Comparison of ENCODE assay signal across 10 mouse cellular contexts in genomic region chr5:123499717-123500116, GRCm38 (mm10). TPM values are rescaled to one million over a fixed set of nuclear protein-coding genes. Genes with fewer than 3 reads are reported as not detected.
DNase-seq lines count a peak whose midpoint lies in the region; ATAC-seq and TF ChIP-seq lines count a peak whose summit lies in the region.
"Had no signal": no experiment of that assay in that cellular context is flagged by ENCODE, and none has a peak within 500 bp of the region (broad histone marks: within the 10 kb centered on the region; RNA-seq: fewer than 3 reads in every experiment).

No protein-coding gene starts in this region.

- no peaks in the 10 kb centered on the region; the same call in 1 of the 2 replicates for H3K27me3 ChIP-seq in liver, postnatal 0 days (ENCODE audit: insufficient read depth, low read length)
- peaks cover 7% of the 10 kb centered on the region for H3K27me3 ChIP-seq in liver, embryonic 11.5 days (replicated peaks; ENCODE audit: control insufficient read depth, insufficient read depth, low read length)

- no peak overlapping the region for H3K4me2 ChIP-seq in liver, postnatal 0 days (ENCODE audit: low read depth, low read length)
- H3K4me2 ChIP-seq in liver, embryonic 11.5 days, result no peak overlapping the region

- no peaks in the 10 kb centered on the region for H3K9me3 ChIP-seq in liver, postnatal 0 days (ENCODE audit: low read length)
- no peaks in the 10 kb centered on the region for H3K9me3 ChIP-seq in liver, embryonic 11.5 days (ENCODE audit: control insufficient read depth, low read length)

- H3K9ac ChIP-seq in liver, postnatal 0 days (replicated peaks), result no peak overlapping the region
- no peak overlapping the region for H3K9ac ChIP-seq in liver, embryonic 11.5 days (ENCODE audit: low read depth, low read length)

- WGBS in liver, postnatal 0 days (ENCODE audit: insufficient replicate concordance), result 34% methylated on average over 4 of the region's 4 CpGs
- 40% methylated on average over 4 of the region's 4 CpGs for WGBS in liver, embryonic 11.5 days

- peak; percentile 59 for TF ChIP-seq CTCF in liver, postnatal 0 days (IDR thresholded peaks at IDR 0.05; ENCODE audit: low read depth)

- no peak for TF ChIP-seq EP300 in liver, postnatal 0 days (IDR thresholded peaks at IDR 0.05; ENCODE audit: low read depth)

- H3K4me3 ChIP-seq in liver, postnatal 0 days (ENCODE audit: low read depth, low read length), result no peak overlapping the region
- H3K4me3 ChIP-seq in liver, embryonic 11.5 days (ENCODE audit: low read depth, low read length), result no peak overlapping the region

- DNase-seq in adrenal gland, adult 2 months, result peak; percentile 56
- no peak for DNase-seq in adrenal gland, postnatal 4 days (ENCODE audit: low spot score in 2 of 2)
- DNase-seq in liver, postnatal 0 days, result no peak
- DNase-seq in liver, embryonic 11.5 days (ENCODE audit: low spot score), result no peak
- peak; percentile 67 for DNase-seq in adrenal gland, postnatal 14 days
- peak; percentile 73 for DNase-seq in induced T-regulatory cell, adult 2 months (ENCODE audit: low read depth)
- peak; percentile 63 to 66 for DNase-seq in right cerebral cortex, postnatal 10 days (ENCODE audit: low spot score in 2 of 2)
- no peak for DNase-seq in ovary, postnatal 36 days (ENCODE audit: low spot score)

- ATAC-seq in liver, postnatal 0 days, result no peak
- no peak for ATAC-seq in liver, embryonic 11.5 days (replicated peaks; ENCODE audit: low FRiP score)

- no peak overlapping the region for H3K27ac ChIP-seq in liver, postnatal 0 days (ENCODE audit: low read depth)
- no peak overlapping the region for H3K27ac ChIP-seq in liver, embryonic 11.5 days (ENCODE audit: low read depth, low read length)

- peaks cover 4% of the 10 kb centered on the region; the same call in 1 of the 2 replicates for H3K4me1 ChIP-seq in liver, postnatal 0 days (ENCODE audit: insufficient read depth)
- peaks cover 6% of the 10 kb centered on the region for H3K4me1 ChIP-seq in liver, embryonic 11.5 days (replicated peaks; ENCODE audit: control insufficient read depth, insufficient read depth, low read length)

- no peaks in the 10 kb centered on the region for H3K36me3 ChIP-seq in liver, postnatal 0 days (replicated peaks; ENCODE audit: insufficient read depth, low read length)
- no peaks in the 10 kb centered on the region for H3K36me3 ChIP-seq in liver, embryonic 11.5 days (ENCODE audit: control insufficient read depth, insufficient read depth, low read length)

RNA-seq across cellular contexts. Expression of gene Il31, which starts 10.4 kb away (rescaled TPM):
- total RNA-seq in adrenal gland, adult 2 months (2021), result not detected
- polyA plus RNA-seq in adrenal gland, adult 2 months (2012; rRNA removed), result not detected in 2 replicates
- total RNA-seq in adrenal gland, postnatal 4 days (2021), result not detected
- polyA plus RNA-seq in liver, postnatal 0 days (2015; fragmentation: Nextera tagmentation; extraction: Ambion mirVana), result not detected in 2 replicates
- not detected in 2 replicates for polyA plus RNA-seq in liver, embryonic 11.5 days (2014; fragmentation: Nextera tagmentation; extraction: Ambion mirVana)
- not detected in 2 replicates for total RNA-seq in adrenal gland, postnatal 14 days (2021)
- polyA plus RNA-seq: C2C12; limb, embryonic 11.5 days had no signal

RNA-seq across cellular contexts. Expression of gene B3gnt4, which starts 10.5 kb away (rescaled TPM):
- total RNA-seq in adrenal gland, adult 2 months (2021), result under 1 TPM in 1 of 2 experiments, not detected in 1; 0.93 TPM
- 0.18 and 0.56 TPM in 2 replicates for polyA plus RNA-seq in adrenal gland, adult 2 months (2012; rRNA removed)
- under 1 TPM; 0.48 to 0.56 TPM for total RNA-seq in adrenal gland, postnatal 4 days (2021)
- polyA plus RNA-seq in liver, postnatal 0 days (2015; fragmentation: Nextera tagmentation; extraction: Ambion mirVana), result not detected in 2 replicates
- 0.23 and 0.34 TPM in 2 replicates for polyA plus RNA-seq in liver, embryonic 11.5 days (2014; fragmentation: Nextera tagmentation; extraction: Ambion mirVana)
- 0.41 TPM in 1 of 2 replicates, not detected in the other for total RNA-seq in adrenal gland, postnatal 14 days (2021)

RNA-seq across cellular contexts. Expression of gene Lrrc43, which starts 10.6 kb away (rescaled TPM):
- not detected for total RNA-seq in adrenal gland, adult 2 months (2021)
- polyA plus RNA-seq in adrenal gland, adult 2 months (2012; rRNA removed), result not detected in 2 replicates
- total RNA-seq in adrenal gland, postnatal 4 days (2021), result not detected
- polyA plus RNA-seq in liver, postnatal 0 days (2015; fragmentation: Nextera tagmentation; extraction: Ambion mirVana), result not detected in 2 replicates
- polyA plus RNA-seq in liver, embryonic 11.5 days (2014; fragmentation: Nextera tagmentation; extraction: Ambion mirVana), result not detected in 2 replicates
- not detected in 2 replicates for total RNA-seq in adrenal gland, postnatal 14 days (2021)
- polyA plus RNA-seq: C2C12; limb, embryonic 11.5 days had no signal

RNA-seq across cellular contexts. Expression of gene Diablo, which starts 24.3 kb away (rescaled TPM):
- total RNA-seq in adrenal gland, adult 2 months (2021), result 10 to 100 TPM; 75.9 to 96.1 TPM
- 64.6 and 87.2 TPM in 2 replicates for polyA plus RNA-seq in adrenal gland, adult 2 months (2012; rRNA removed)
- 10 to 100 TPM; 91.8 to 92.2 TPM for total RNA-seq in adrenal gland, postnatal 4 days (2021)
- 34.1 and 35.2 TPM in 2 replicates for polyA plus RNA-seq in liver, postnatal 0 days (2015; fragmentation: Nextera tagmentation; extraction: Ambion mirVana)
- polyA plus RNA-seq in liver, embryonic 11.5 days (2014; fragmentation: Nextera tagmentation; extraction: Ambion mirVana), result 101 and 104 TPM in 2 replicates
- total RNA-seq in adrenal gland, postnatal 14 days (2021), result 63.9 and 68.2 TPM in 2 replicates

RNA-seq across cellular contexts. Expression of gene Gm49027, which starts 25.6 kb away (rescaled TPM):
- 10 to 100 TPM in 1 of 2 experiments, 1 to 10 TPM in 1; 4.5 to 10.2 TPM for total RNA-seq in adrenal gland, adult 2 months (2021)
- 43.0 and 69.6 TPM in 2 replicates for polyA plus RNA-seq in adrenal gland, adult 2 months (2012; rRNA removed)
- total RNA-seq in adrenal gland, postnatal 4 days (2021), result 10 to 100 TPM; 22.5 to 31.9 TPM
- polyA plus RNA-seq in liver, postnatal 0 days (2015; fragmentation: Nextera tagmentation; extraction: Ambion mirVana), result not detected in 2 replicates
- polyA plus RNA-seq in liver, embryonic 11.5 days (2014; fragmentation: Nextera tagmentation; extraction: Ambion mirVana), result 0.22 and 0.47 TPM in 2 replicates
- total RNA-seq in adrenal gland, postnatal 14 days (2021), result 10.0 and 10.7 TPM in 2 replicates
- polyA plus RNA-seq: C2C12 had no signal

Comparison
In these comparisons a context has a peak if more than half of its experiments do, and no peak if none do; other contexts are left out.
1. DNase-seq: peak in adrenal gland, adult 2 months (single experiment), adrenal gland, postnatal 14 days (single experiment), induced T-regulatory cell, adult 2 months (single experiment) and right cerebral cortex, postnatal 10 days (2 of 2); none in adrenal gland, postnatal 4 days (0 of 2), liver, postnatal 0 days (single experiment), liver, embryonic 11.5 days (single experiment) and ovary, postnatal 36 days (single experiment).